ENCODE assay signal across 22 mouse cellular contexts in the genomic region with DNA sequence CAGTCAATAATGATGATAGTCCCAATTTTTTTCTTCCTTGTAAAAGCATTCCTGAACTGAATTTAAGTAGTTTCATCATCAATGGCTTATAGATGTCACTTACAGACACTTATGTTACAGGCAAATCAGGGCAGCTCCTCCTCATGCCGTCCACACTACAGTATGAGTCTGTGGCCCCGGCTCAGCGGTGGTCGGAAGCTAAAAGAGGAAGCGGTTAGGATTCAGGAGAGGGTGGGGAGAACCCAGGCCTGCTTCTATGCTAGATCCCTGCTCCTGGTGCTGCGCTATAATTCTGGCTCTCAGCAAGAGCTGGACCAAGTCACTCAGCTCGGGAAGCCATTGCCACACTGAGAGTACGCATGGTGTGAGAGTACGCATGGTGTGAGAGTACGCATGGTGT.
"Had no signal": no experiment of that assay in that cellular context is flagged by ENCODE, and none has a peak within 500 bp of the region (broad histone marks: within the 10 kb centered on the region; RNA-seq: fewer than 3 reads in every experiment).

No protein-coding gene starts in this region.

- H3K36me3 ChIP-seq: limb, embryonic 12.5 days; limb, embryonic 15.5 days had no signal

- H3K27me3 ChIP-seq: limb, embryonic 12.5 days; limb, embryonic 15.5 days had no signal

- H3K4me3 ChIP-seq: left cerebral cortex, adult 2 months; limb, embryonic 12.5 days; limb, embryonic 15.5 days had no signal

- H3K4me2 ChIP-seq: limb, embryonic 12.5 days; limb, embryonic 15.5 days; liver, embryonic 11.5 days; lung, embryonic 14.5 days; midbrain, embryonic 11.5 days had no signal

- H3K27ac ChIP-seq: left cerebral cortex, adult 2 months; limb, embryonic 12.5 days; limb, embryonic 15.5 days; liver, embryonic 14.5 days; macrophage; stomach, postnatal 0 days had no signal

- ATAC-seq: liver, postnatal 0 days; lung, postnatal 0 days had no signal

- H3K9ac ChIP-seq: limb, embryonic 12.5 days; limb, embryonic 15.5 days; liver, embryonic 14.5 days; liver, postnatal 0 days; lung, embryonic 14.5 days had no signal

- DNase-seq: kidney, adult 18-20 months; kidney, adult 9 months; kidney, postnatal 10 days; kidney, postnatal 36 days; layer of hippocampus, postnatal 36 days; liver, postnatal 0 days; lung, embryonic 14.5 days; midbrain, embryonic 14.5 days; right cerebral cortex, adult 18-20 months; right cerebral cortex, postnatal 14 days; right cerebral cortex, postnatal 4 days; thymus, adult 2 months; thymus, postnatal 25 days had no signal

- H3K9me3 ChIP-seq: limb, embryonic 12.5 days; limb, embryonic 15.5 days had no signal

- H3K4me1 ChIP-seq: limb, embryonic 15.5 days had no signal
